Mouse (Mus musculus): ENCODE results near the gene Nab1. TPM values are rescaled to one million over a fixed set of nuclear protein-coding genes. Genes with fewer than 3 reads are reported as not detected.

Nab1 gene
- polyA plus RNA-seq, 1 experiment = 55.1 TPM

- no peak overlapping the region for H3K4me3 ChIP-seq (ENCODE audit: insufficient read depth, low read length)
- no peaks in the 10 kb centered on the region for H3K4me1 ChIP-seq (ENCODE audit: control insufficient read depth, insufficient read depth, low read length)
- TF ChIP-seq CTCF (IDR thresholded peaks at IDR 0.05; ENCODE audit: borderline replicate concordance, insufficient read depth, low read length) = no peak
- TF ChIP-seq POLR2A (IDR thresholded peaks at IDR 0.05; ENCODE audit: low read depth, low read length) = no peak
- H3K27ac ChIP-seq (ENCODE audit: insufficient read depth, low read length) = no peak overlapping the region
Observed at GRCm38 (mm10) chr1:52520131-52520530, 19.7 kb upstream of the Nab1 start.

DNA sequence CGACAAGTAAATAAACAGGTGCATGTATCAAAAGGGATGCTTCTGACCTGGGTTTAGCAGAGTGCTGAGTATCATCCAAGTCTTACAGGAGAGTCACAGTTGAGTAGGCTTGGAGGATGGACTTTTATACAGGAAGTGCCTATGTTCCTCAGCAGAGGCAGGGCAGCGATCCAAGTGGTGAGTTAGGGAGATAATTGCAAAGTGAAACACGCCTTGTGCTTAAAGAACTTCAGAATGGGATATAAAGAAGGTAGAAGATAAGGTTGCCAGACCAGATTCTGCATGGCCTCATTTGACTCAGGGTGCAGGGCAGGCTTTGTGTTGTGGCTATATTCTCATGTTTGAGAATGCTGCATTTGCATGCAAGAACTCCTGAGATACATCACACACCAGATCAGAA is 14.8 kb upstream of the Nab1 start:
- Histone ChIP-seq H3K27ac (ENCODE audit: insufficient read depth, low read length) (no peak overlapping the region), H3K4me1 (ENCODE audit: control insufficient read depth, insufficient read depth, low read length) (no peaks in the 10 kb centered on the region), H3K4me3 (ENCODE audit: insufficient read depth, low read length) (no peak overlapping the region)
- TF ChIP-seq POLR2A (IDR thresholded peaks at IDR 0.05; ENCODE audit: low read depth, low read length) = no peak

DNA sequence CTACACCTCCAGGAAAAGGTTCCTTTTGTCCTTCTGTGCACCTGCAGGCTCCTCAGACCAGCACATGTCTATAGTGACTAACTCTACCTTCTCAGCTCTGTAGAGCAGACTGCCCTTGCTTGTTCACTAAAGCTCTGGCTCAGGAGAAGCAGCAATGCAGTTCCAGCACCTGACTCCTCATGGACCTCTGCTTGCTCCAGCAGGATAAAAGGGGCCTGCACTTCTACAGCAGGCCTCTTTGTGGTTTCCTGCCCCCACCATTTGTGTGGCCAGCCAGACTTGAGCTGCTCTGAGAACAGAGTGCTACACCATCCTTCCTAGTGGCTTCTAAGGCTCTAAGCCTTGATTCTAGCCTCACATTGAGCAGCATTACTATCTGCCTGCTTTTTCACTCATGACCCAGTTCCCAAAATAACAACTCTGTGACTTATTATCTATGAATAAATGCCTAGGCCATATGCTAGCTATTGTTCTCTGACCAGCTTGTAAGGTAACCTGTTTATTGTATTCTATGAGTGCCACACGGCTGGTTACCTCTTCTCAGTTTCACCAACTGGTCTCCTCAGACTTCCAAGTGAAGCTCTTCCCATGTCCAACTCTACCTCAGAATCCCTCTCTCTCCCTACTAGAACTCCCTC is 11.4 kb upstream of the Nab1 start:
- Histone ChIP-seq H3K4me1 (ENCODE audit: control insufficient read depth, insufficient read depth, low read length) (no peaks in the 10 kb centered on the region), H3K27ac (ENCODE audit: insufficient read depth, low read length) (no peak overlapping the region), H3K4me3 (ENCODE audit: insufficient read depth, low read length) (no peak overlapping the region)
- TF ChIP-seq CTCF (IDR thresholded peaks at IDR 0.05; ENCODE audit: borderline replicate concordance, insufficient read depth, low read length) (no peak), POLR2A (IDR thresholded peaks at IDR 0.05; ENCODE audit: low read depth, low read length) (no peak)

DNA sequence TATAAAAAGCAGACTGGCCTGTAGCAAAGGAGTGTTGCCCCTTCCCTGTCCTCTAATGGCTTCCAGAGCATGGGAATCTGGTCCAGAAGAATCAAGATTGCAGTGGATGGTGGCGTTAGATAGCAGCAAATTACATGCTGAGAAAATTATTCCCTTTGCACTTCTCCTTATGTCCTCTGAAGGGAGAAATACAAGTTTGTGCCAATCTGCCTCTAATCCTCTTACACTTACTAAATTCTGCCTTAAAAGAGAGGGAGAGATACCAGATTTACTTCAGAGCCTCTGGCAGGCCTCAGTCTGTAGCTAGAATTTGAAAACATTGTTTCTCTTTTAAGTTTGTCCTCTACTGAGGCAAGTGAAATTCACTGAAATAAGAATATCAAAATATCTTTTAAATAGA is 5.7 kb upstream of the Nab1 start:
- H3K4me3 ChIP-seq (ENCODE audit: insufficient read depth, low read length) = no peak overlapping the region
- H3K27ac ChIP-seq (ENCODE audit: insufficient read depth, low read length) = no peak overlapping the region
- TF ChIP-seq POLR2A (IDR thresholded peaks at IDR 0.05; ENCODE audit: low read depth, low read length) (no peak), CTCF (IDR thresholded peaks at IDR 0.05; ENCODE audit: borderline replicate concordance, insufficient read depth, low read length) (no peak)
- H3K4me1 ChIP-seq (ENCODE audit: control insufficient read depth, insufficient read depth, low read length) = 0 out of 2 replicates have a peak, but pooled peaks cover 7% of the 10 kb centered on the region

GRCm38 (mm10) chr1:52502296-52502695 is 1.8 kb upstream of the Nab1 start:
- H3K4me3 ChIP-seq (ENCODE audit: insufficient read depth, low read length) = no peak overlapping the region
- peak overlapping the region; percentile 32; the same call in 1 of the 2 replicates for H3K27ac ChIP-seq (ENCODE audit: insufficient read depth, low read length)
- TF ChIP-seq POLR2A (IDR thresholded peaks at IDR 0.05; ENCODE audit: low read depth, low read length) (no peak), CTCF (IDR thresholded peaks at IDR 0.05; ENCODE audit: borderline replicate concordance, insufficient read depth, low read length) (no peak)
- 0 out of 2 replicates have a peak, but pooled peaks cover 7% of the 10 kb centered on the region for H3K4me1 ChIP-seq (ENCODE audit: control insufficient read depth, insufficient read depth, low read length)

GRCm38 (mm10) chr1:52501688-52502133 is 1.2 kb upstream of the Nab1 start:
- Histone ChIP-seq H3K4me1 (ENCODE audit: control insufficient read depth, insufficient read depth, low read length) (peaks cover 9% of the 10 kb centered on the region; the same call in 1 of the 2 replicates), H3K27ac (ENCODE audit: insufficient read depth, low read length) (peak overlapping the region; percentile 32; the same call in 1 of the 2 replicates), H3K4me3 (ENCODE audit: insufficient read depth, low read length) (no peak overlapping the region)
- TF ChIP-seq CTCF (IDR thresholded peaks at IDR 0.05; ENCODE audit: borderline replicate concordance, insufficient read depth, low read length) (no peak), POLR2A (IDR thresholded peaks at IDR 0.05; ENCODE audit: low read depth, low read length) (no peak)

GRCm38 (mm10) chr1:52501090-52501489 is 611 bp upstream of the Nab1 start:
- peak overlapping the region; percentile 86 for H3K27ac ChIP-seq (ENCODE audit: insufficient read depth, low read length)
- no peak overlapping the region for H3K4me3 ChIP-seq (ENCODE audit: insufficient read depth, low read length)
- no peak for TF ChIP-seq CTCF (IDR thresholded peaks at IDR 0.05; ENCODE audit: borderline replicate concordance, insufficient read depth, low read length)
- no peak for TF ChIP-seq POLR2A (IDR thresholded peaks at IDR 0.05; ENCODE audit: low read depth, low read length)

DNA sequence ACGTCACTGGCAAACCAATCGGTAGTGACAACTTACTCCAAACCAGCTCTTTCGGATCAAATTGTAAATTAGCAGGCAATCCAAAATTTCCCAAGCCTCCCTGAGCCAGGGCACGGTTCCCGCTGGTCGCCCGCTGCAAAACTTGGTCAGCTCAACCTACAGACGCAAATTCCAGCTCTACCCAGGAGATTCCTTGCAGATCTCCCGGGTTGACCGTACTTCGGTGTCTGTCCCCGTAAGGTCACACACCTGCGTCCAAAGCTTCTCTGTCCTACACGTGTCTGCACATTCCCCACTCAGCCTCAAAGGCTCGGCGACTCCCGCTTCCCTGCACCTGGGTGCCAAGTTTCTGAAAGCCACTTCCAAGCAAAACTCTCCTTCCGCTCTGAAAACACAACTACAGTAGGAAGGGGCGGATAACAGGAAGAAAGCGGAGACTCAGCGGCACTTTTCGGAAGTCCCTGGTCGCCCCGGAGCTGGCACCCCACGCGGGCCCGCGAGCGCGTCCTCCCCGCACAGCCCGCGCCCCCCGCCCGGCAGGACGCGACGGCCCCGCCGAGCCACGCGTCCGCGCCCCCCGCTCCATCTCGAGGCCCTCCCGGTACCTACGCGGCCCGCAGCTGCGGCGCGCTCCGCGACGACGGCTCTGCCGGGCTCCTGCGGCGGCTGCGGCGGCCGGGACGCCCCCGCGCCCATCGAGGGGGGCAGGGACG is 722 bp downstream of the Nab1 start:
- Histone ChIP-seq H3K4me3 (ENCODE audit: insufficient read depth, low read length) (peak overlapping the region; percentile 92), H3K4me1 (ENCODE audit: control insufficient read depth, insufficient read depth, low read length) (peaks cover 11% of the 10 kb centered on the region), H3K27ac (ENCODE audit: insufficient read depth, low read length) (peak overlapping the region; percentile 49)
- TF ChIP-seq CTCF (IDR thresholded peaks at IDR 0.05; ENCODE audit: borderline replicate concordance, insufficient read depth, low read length) (no peak), POLR2A (IDR thresholded peaks at IDR 0.05; ENCODE audit: low read depth, low read length) (no peak)

More at GRCm38 (mm10) chr1:52501090-52501489, 611 bp upstream of the Nab1 start:
- peaks cover 11% of the 10 kb centered on the region for H3K4me1 ChIP-seq (ENCODE audit: control insufficient read depth, insufficient read depth, low read length)

GRCm38 (mm10) chr1:52498786-52499450 is 1.6 kb downstream of the Nab1 start:
- Histone ChIP-seq H3K4me1 (ENCODE audit: control insufficient read depth, insufficient read depth, low read length) (peaks cover 11% of the 10 kb centered on the region), H3K27ac (ENCODE audit: insufficient read depth, low read length) (peak overlapping the region; percentile 50; the same call in 1 of the 2 replicates), H3K4me3 (ENCODE audit: insufficient read depth, low read length) (peak overlapping the region; percentile 92)
- TF ChIP-seq CTCF (IDR thresholded peaks at IDR 0.05; ENCODE audit: borderline replicate concordance, insufficient read depth, low read length) (no peak), POLR2A (IDR thresholded peaks at IDR 0.05; ENCODE audit: low read depth, low read length) (no peak)

All from embryonic fibroblast, embryonic 13.5 days (primary cell).